In the genomic region with DNA sequence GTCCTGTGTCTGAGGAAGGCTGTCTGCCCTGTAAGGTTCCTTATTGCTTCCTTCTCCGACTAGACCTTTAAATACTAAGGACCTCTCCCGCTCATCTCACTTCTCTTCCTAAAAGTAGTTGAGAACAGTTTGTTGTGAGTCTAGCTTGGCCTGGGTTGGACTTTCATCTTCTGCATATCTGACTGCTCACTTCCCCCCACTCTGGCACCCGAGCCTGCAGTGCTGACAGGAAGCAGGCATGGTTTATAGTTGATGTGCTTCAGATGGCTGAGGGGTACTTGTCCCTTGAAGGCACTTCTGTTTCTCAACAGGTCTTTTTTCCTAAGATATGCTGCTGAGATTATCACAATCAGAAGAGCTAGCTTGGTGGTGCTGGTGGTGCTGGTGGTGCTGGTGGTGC, we compare ENCODE assay signal across 8 mouse cellular contexts. TPM values are rescaled to one million over a fixed set of nuclear protein-coding genes. Genes with fewer than 3 reads are reported as not detected.
A peak's percentile ranks its signal among the peaks of the same experiment; 100 is the strongest.
DNase-seq lines count a peak whose midpoint lies in the region; ATAC-seq and TF ChIP-seq lines count a peak whose summit lies in the region.
"Had no signal": no experiment of that assay in that cellular context is flagged by ENCODE, and none has a peak within 500 bp of the region (broad histone marks: within the 10 kb centered on the region; RNA-seq: fewer than 3 reads in every experiment).

No protein-coding gene starts in this region.

- TF ChIP-seq POLR2A in bone marrow, adult 2 months (IDR thresholded peaks at IDR 0.05; ENCODE audit: borderline replicate concordance, control insufficient read depth, low read depth, low read length), result no peak

- H3K4me3 ChIP-seq in layer of hippocampus, adult 2 months, result no peak overlapping the region
- no peak overlapping the region for H3K4me3 ChIP-seq in bone marrow, adult 2 months (replicated peaks; ENCODE audit: control insufficient read depth, low read depth, low read length)
- no peak overlapping the region for H3K4me3 ChIP-seq in liver, postnatal 0 days (ENCODE audit: low read depth, low read length)
- H3K4me3 ChIP-seq: heart, embryonic 13.5 days had no signal

- no peaks in the 10 kb centered on the region for H3K27me3 ChIP-seq in liver, postnatal 0 days (ENCODE audit: insufficient read depth, low read length)
- H3K27me3 ChIP-seq: heart, embryonic 13.5 days had no signal

- TF ChIP-seq EP300 in liver, postnatal 0 days (IDR thresholded peaks at IDR 0.05; ENCODE audit: low read depth), result no peak

- H3K36me3 ChIP-seq in liver, postnatal 0 days (replicated peaks; ENCODE audit: insufficient read depth, low read length), result peaks cover 10% of the 10 kb centered on the region; the same call in 1 of the 2 replicates

- 6% methylated on average over 3 of the region's 3 CpGs for WGBS in bone marrow, adult 2 months
- 26% methylated on average over 3 of the region's 3 CpGs for WGBS in liver, postnatal 0 days (ENCODE audit: insufficient replicate concordance)

- no peaks in the 10 kb centered on the region for H3K9me3 ChIP-seq in liver, postnatal 0 days (ENCODE audit: low read length)
- H3K9me3 ChIP-seq: heart, embryonic 13.5 days had no signal

- H3K4me1 ChIP-seq in bone marrow, adult 2 months (ENCODE audit: control insufficient read depth, insufficient read depth, low read length), result peaks cover 5% of the 10 kb centered on the region
- peaks cover 34% of the 10 kb centered on the region for H3K4me1 ChIP-seq in liver, postnatal 0 days (ENCODE audit: insufficient read depth)

- DNase-seq in layer of hippocampus, adult 2 months (ENCODE audit: low spot score in 2 of 2), result no peak
- no peak for DNase-seq in layer of hippocampus, postnatal 14 days (ENCODE audit: low spot score in 2 of 2)
- DNase-seq in liver, postnatal 0 days, result no peak
- DNase-seq in thymus, postnatal 14 days, result peak; percentile 65
- no peak for DNase-seq in MN1 (ENCODE audit: low spot score)
- no peak for DNase-seq in layer of hippocampus, postnatal 36 days

- H3K27ac ChIP-seq in layer of hippocampus, adult 2 months, result peak overlapping the region; percentile 15; the same call in 1 of the 2 replicates
- peak overlapping the region; percentile 40; the same call in 1 of the 2 replicates for H3K27ac ChIP-seq in bone marrow, adult 2 months (ENCODE audit: control insufficient read depth, insufficient read depth, low read depth, low read length, poor library complexity)
- 0 out of 2 replicates have a peak overlapping the region, but pooled peaks have one; percentile 31 for H3K27ac ChIP-seq in liver, postnatal 0 days (ENCODE audit: low read depth)
- H3K27ac ChIP-seq: heart, embryonic 13.5 days had no signal

- no peak for TF ChIP-seq CTCF in layer of hippocampus, adult 2 months (conservative IDR thresholded peaks at IDR 0.05)
- no peak for TF ChIP-seq CTCF in bone marrow, adult 2 months (IDR thresholded peaks at IDR 0.05; ENCODE audit: control insufficient read depth, insufficient read depth, low read length)
- TF ChIP-seq CTCF in liver, postnatal 0 days (IDR thresholded peaks at IDR 0.05; ENCODE audit: low read depth), result no peak

- H3K9ac ChIP-seq in liver, postnatal 0 days (replicated peaks), result no peak overlapping the region

- peak overlapping the region; percentile 85; the same call in 1 of the 2 replicates for H3K4me2 ChIP-seq in liver, postnatal 0 days (ENCODE audit: low read depth, low read length)

- ATAC-seq in liver, postnatal 0 days, result no peak

RNA-seq across cellular contexts. Expression of a gene that starts 2.6 kb away (rescaled TPM):
- 100 to 1,000 TPM; 144 to 147 TPM for total RNA-seq in layer of hippocampus, adult 2 months (2021)
- 100 to 1,000 TPM; 140 to 141 TPM for total RNA-seq in layer of hippocampus, postnatal 14 days (2021)
- polyA plus RNA-seq in bone marrow, adult 2 months (2011; ENCODE audit: insufficient read depth, insufficient read length, low replicate concordance, missing spikeins), result 75.4 and 99.1 TPM in 2 replicates
- 40.7 and 46.3 TPM in 2 replicates for polyA plus RNA-seq in liver, postnatal 0 days (2015; fragmentation: Nextera tagmentation; extraction: Ambion mirVana)
- total RNA-seq in layer of hippocampus, postnatal 36 days (2021), result 100 to 1,000 TPM; 142 to 146 TPM

RNA-seq across cellular contexts. Expression of a gene that starts 41.3 kb away (rescaled TPM):
- 10 to 100 TPM; 37.2 to 38.0 TPM for total RNA-seq in layer of hippocampus, adult 2 months (2021)
- 10 to 100 TPM; 52.0 to 59.9 TPM for total RNA-seq in layer of hippocampus, postnatal 14 days (2021)
- polyA plus RNA-seq in bone marrow, adult 2 months (2011; ENCODE audit: insufficient read depth, insufficient read length, low replicate concordance, missing spikeins), result 1.2 and 1.5 TPM in 2 replicates
- polyA plus RNA-seq in liver, postnatal 0 days (2015; fragmentation: Nextera tagmentation; extraction: Ambion mirVana), result 0.16 and 0.18 TPM in 2 replicates
- 10 to 100 TPM; 38.5 to 44.9 TPM for total RNA-seq in layer of hippocampus, postnatal 36 days (2021)
